Mouse (Mus musculus) heart, postnatal 14 days (tissue): ENCODE results near the gene Wnk2. TPM values are rescaled to one million over a fixed set of nuclear protein-coding genes. Genes with fewer than 3 reads are reported as not detected.

Experiments
- DNase-seq, 2 experiments: peaks; one replicate each; pipeline ENCODE4 v3.0.0; 2021 to 2022
- intact Hi-C: fragments of 180-260 bp; cut with DNase I; formaldehyde crosslinking; loops from one replicate; pipeline ENCODE4 v1.15.1; 2025
- total RNA-seq, 2 experiments: library from RNA; stranded (reverse); gene quantifications; 2 replicates each; pipeline ENCODE4 v1.2.3; 2021

Gene Wnk2
- total RNA-seq, 2 experiments from 2014 or later = 40.3 to 60.0 TPM

- DNase-seq = no peak
- intact Hi-C loops = no loop called here
These were observed 32.5 kb upstream of the Wnk2 start for GRCm38 (mm10) chr13:49180274-49180673.

GRCm38 (mm10) chr13:49178839-49179585 lies 31.2 kb upstream of the Wnk2 start:
- intact Hi-C loops = no loop called here
- DNase-seq = peak; percentile 80 to 85

- intact Hi-C loops = no loop called here
These were observed 27.7 kb upstream of the Wnk2 start for GRCm38 (mm10) chr13:49175509-49175908.

GRCm38 (mm10) chr13:49172971-49173596 lies 25.3 kb upstream of the Wnk2 start:
- DNase-seq = peak; percentile 92 to 98
- intact Hi-C loops = loop anchor here (2.0 to 5.0 kb wide), 4 partner anchors 32 to 516 kb away; no protein-coding TSS in a partner anchor

More at GRCm38 (mm10) chr13:49175509-49175908, 27.7 kb upstream of the Wnk2 start:
- no peak for DNase-seq

GRCm38 (mm10) chr13:49172335-49172734 lies 24.5 kb upstream of the Wnk2 start:
- intact Hi-C loops = loop anchor here (2.0 to 5.0 kb wide), 4 partner anchors 32 to 515 kb away; no protein-coding TSS in a partner anchor
- no peak for DNase-seq

GRCm38 (mm10) chr13:49171729-49172128 lies 23.9 kb upstream of the Wnk2 start:
- no peak for DNase-seq
- intact Hi-C loops = loop anchor here (2.0 to 5.0 kb wide), 4 partner anchors 33 to 514 kb away; no protein-coding TSS in a partner anchor

- DNase-seq = no peak
- intact Hi-C loops = loop anchor here (5.0 kb wide), 2 partner anchors 173 to 513 kb away; no protein-coding TSS in a partner anchor
These were observed 22.8 kb upstream of the Wnk2 start for GRCm38 (mm10) chr13:49170623-49171022.

GRCm38 (mm10) chr13:49169448-49170207 lies 21.8 kb upstream of the Wnk2 start:
- intact Hi-C loops = loop anchor here (5.0 kb wide), 2 partner anchors 172 to 512 kb away; no protein-coding TSS in a partner anchor
- DNase-seq = peak; percentile 91 to 96

GRCm38 (mm10) chr13:49167081-49167480 lies 19.3 kb upstream of the Wnk2 start:
- no peak for DNase-seq
- intact Hi-C loops = no loop called here

- intact Hi-C loops = no loop called here
- DNase-seq = no peak
These were observed 15.8 kb upstream of the Wnk2 start for GRCm38 (mm10) chr13:49163645-49164044.

- intact Hi-C loops = no loop called here
These were observed 14.9 kb upstream of the Wnk2 start for GRCm38 (mm10) chr13:49162722-49163121.

GRCm38 (mm10) chr13:49161236-49161635 lies 13.4 kb upstream of the Wnk2 start:
- intact Hi-C loops = no loop called here
- no peak for DNase-seq

More at GRCm38 (mm10) chr13:49162722-49163121, 14.9 kb upstream of the Wnk2 start:
- no peak for DNase-seq

GRCm38 (mm10) chr13:49158040-49158713 lies 10.4 kb upstream of the Wnk2 start:
- intact Hi-C loops = no loop called here
- no peak for DNase-seq

GRCm38 (mm10) chr13:49156645-49157044 lies 8.8 kb upstream of the Wnk2 start:
- no peak for DNase-seq
- intact Hi-C loops = no loop called here

- intact Hi-C loops = no loop called here
- no peak for DNase-seq
These were observed 6.8 kb upstream of the Wnk2 start for GRCm38 (mm10) chr13:49154621-49155020.

GRCm38 (mm10) chr13:49154028-49154427 lies 6.2 kb upstream of the Wnk2 start:
- DNase-seq = no peak
- intact Hi-C loops = no loop called here

- no peak for DNase-seq
These were observed 873 bp upstream of the Wnk2 start for GRCm38 (mm10) chr13:49148687-49149086.

GRCm38 (mm10) chr13:49147007-49147857 lies 582 bp downstream of the Wnk2 start:
- intact Hi-C loops = no loop called here
- peak; percentile 37 to 42 for DNase-seq

More at GRCm38 (mm10) chr13:49148687-49149086, 873 bp upstream of the Wnk2 start:
- intact Hi-C loops = no loop called here

- intact Hi-C loops = no loop called here
- DNase-seq = no peak
These were observed 1.2 kb downstream of the Wnk2 start for GRCm38 (mm10) chr13:49146698-49147006.
